Mouse (Mus musculus) heart, embryonic 11.5 days (tissue): ENCODE measurements around the gene Ndufs3. TPM values are rescaled to one million over a fixed set of nuclear protein-coding genes. Genes with fewer than 3 reads are reported as not detected.
"Not testable (repeated sequence)": the region's sequence is repeated elsewhere in the genome, so short reads cannot be mapped to it uniquely, and the experiment has no call there.

Experiments used
- ATAC-seq: fragments of 200-750 bp; cut with Nextera tagmentation; replicated peaks from 2 replicates; pipeline ENCODE4 v1.8.0; 2017; ENCODE audit warnings: moderate library complexity; ENCODE audit not compliant: insufficient number of reproducible peaks, low FRiP score, low TSS enrichment
- H3K27ac ChIP-seq: fragments of 300-500 bp; sonication (generic); 2 replicates; pipeline ENCODE4 v1.5.1; 2014; ENCODE audit warnings: mild to moderate bottlenecking, low read depth, low read length
- H3K27me3 ChIP-seq: fragments of 300-500 bp; sonication (generic); 2 replicates; pipeline ENCODE4 v1.6.1; 2014; ENCODE audit warnings: mild to moderate bottlenecking, low read length, mixed read lengths; ENCODE audit not compliant: control insufficient read depth, insufficient read depth
- H3K36me3 ChIP-seq: fragments of 300-500 bp; sonication (generic); 2 replicates; pipeline ENCODE4 v1.6.1; 2014; ENCODE audit warnings: mild to moderate bottlenecking, low read length, moderate library complexity, mixed read lengths; ENCODE audit not compliant: control insufficient read depth, insufficient read depth
- H3K4me1 ChIP-seq: fragments of 300-500 bp; sonication (generic); 2 replicates; pipeline ENCODE4 v1.6.1; 2014; ENCODE audit warnings: low read length; ENCODE audit not compliant: control insufficient read depth, insufficient read depth
- H3K4me2 ChIP-seq: fragments of 300-500 bp; sonication (generic); 2 replicates; pipeline ENCODE4 v1.6.1; 2014; ENCODE audit warnings: mild to moderate bottlenecking, moderate library complexity
- H3K4me3 ChIP-seq: fragments of 300-500 bp; sonication (generic); 2 replicates; pipeline ENCODE4 v1.5.1; 2014; ENCODE audit warnings: low read depth, low read length
- H3K9ac ChIP-seq: fragments of 300-500 bp; sonication (generic); 2 replicates; pipeline ENCODE4 v1.6.1; 2014; ENCODE audit warnings: mild to moderate bottlenecking, low read depth, low read length, moderate library complexity
- H3K9me3 ChIP-seq: fragments of 300-500 bp; sonication (generic); replicated peaks from 2 replicates; pipeline ENCODE4 v1.6.1; 2016; ENCODE audit warnings: low read length; ENCODE audit not compliant: control insufficient read depth
- WGBS: fragments of 180-500 bp; shearing (Covaris S2); extraction: QIAGEN DNeasy Blood & Tissue Kit; methylation state at CpG from one replicate; pipeline ENCODE4 v1.1.7; 2014; ENCODE audit not compliant: insufficient replicate concordance; 5-methylcytosine and 5-hydroxymethylcytosine counted together
- polyA plus RNA-seq: library from polyadenylated mRNA; unstranded; fragments of >200 nt; fragmentation: Nextera tagmentation; extraction: Ambion mirVana; gene quantifications from 2 replicates; pipeline ENCODE4 v1.2.1, GENCODE M21; 2014

Ndufs3 gene
- polyA plus RNA-seq, 1 experiment from 2014 or later, result 358 TPM

- 81% methylated on average over 1 of the region's 1 CpGs for WGBS
- no peak overlapping the region for H3K27ac ChIP-seq
- no peak overlapping the region for H3K4me3 ChIP-seq
- H3K9me3 ChIP-seq, result no peaks in the 10 kb centered on the region
- no peak overlapping the region; the same call in 1 of the 2 replicates for H3K4me2 ChIP-seq
- H3K9ac ChIP-seq, result no peak overlapping the region
- peaks cover 6% of the 10 kb centered on the region; the same call in 1 of the 2 replicates for H3K36me3 ChIP-seq
- no peaks in the 10 kb centered on the region for H3K27me3 ChIP-seq
- peaks cover 6% of the 10 kb centered on the region; the same call in 1 of the 2 replicates for H3K4me1 ChIP-seq
- no peak for ATAC-seq
Observed at GRCm38 (mm10) chr2:90915516-90915915, 10.9 kb upstream of the Ndufs3 start.

- Histone ChIP-seq H3K27ac (no peak overlapping the region), H3K27me3 (no peaks in the 10 kb centered on the region), H3K9ac (no peak overlapping the region), H3K9me3 (no peaks in the 10 kb centered on the region), H3K36me3 (peaks cover 6% of the 10 kb centered on the region; the same call in 1 of the 2 replicates), H3K4me1 (peaks cover 6% of the 10 kb centered on the region; the same call in 1 of the 2 replicates), H3K4me3 (no peak overlapping the region), H3K4me2 (no peak overlapping the region)
- ATAC-seq, result no peak
- WGBS, result 82% methylated on average over 2 of the region's 2 CpGs
Observed at GRCm38 (mm10) chr2:90913671-90914070, 9.0 kb upstream of the Ndufs3 start.

- H3K4me1 ChIP-seq, result peaks cover 6% of the 10 kb centered on the region; the same call in 1 of the 2 replicates
- no peak overlapping the region for H3K4me3 ChIP-seq
- no peaks in the 10 kb centered on the region for H3K9me3 ChIP-seq
- H3K4me2 ChIP-seq, result no peak overlapping the region
- H3K9ac ChIP-seq, result no peak overlapping the region
- peaks cover 12% of the 10 kb centered on the region; the same call in 1 of the 2 replicates for H3K36me3 ChIP-seq
- no peak overlapping the region for H3K27ac ChIP-seq
- no peak for ATAC-seq
- WGBS, result 82% methylated on average over 1 of the region's 1 CpGs
- no peaks in the 10 kb centered on the region for H3K27me3 ChIP-seq
Observed at GRCm38 (mm10) chr2:90911668-90912067, 7.0 kb upstream of the Ndufs3 start.

GRCm38 (mm10) chr2:90910861-90911260 is 6.2 kb upstream of the Ndufs3 start:
- Histone ChIP-seq H3K4me2 (no peak overlapping the region), H3K4me3 (no peak overlapping the region), H3K27me3 (no peaks in the 10 kb centered on the region), H3K9ac (no peak overlapping the region), H3K4me1 (peaks cover 1% of the 10 kb centered on the region), H3K9me3 (no peaks in the 10 kb centered on the region), H3K27ac (no peak overlapping the region), H3K36me3 (peaks cover 12% of the 10 kb centered on the region; the same call in 1 of the 2 replicates)
- ATAC-seq, result no peak
- 64% methylated on average over 1 of the region's 1 CpGs for WGBS

- Histone ChIP-seq H3K4me2 (no peak overlapping the region), H3K4me3 (no peak overlapping the region), H3K9ac (no peak overlapping the region), H3K27me3 (no peaks in the 10 kb centered on the region), H3K4me1 (peaks cover 15% of the 10 kb centered on the region), H3K9me3 (no peaks in the 10 kb centered on the region), H3K27ac (no peak overlapping the region), H3K36me3 (peaks cover 12% of the 10 kb centered on the region; the same call in 1 of the 2 replicates)
- ATAC-seq, result no peak
- WGBS, result 87% methylated on average over 2 of the region's 2 CpGs
Observed at GRCm38 (mm10) chr2:90906721-90907120, 2.1 kb upstream of the Ndufs3 start.

- Histone ChIP-seq H3K27ac (peak overlapping the region; percentile 95; the same call in 1 of the 2 replicates), H3K9me3 (no peaks in the 10 kb centered on the region), H3K4me3 (peak overlapping the region; percentile 97), H3K9ac (peak overlapping the region; percentile 99), H3K27me3 (no peaks in the 10 kb centered on the region), H3K36me3 (peaks cover 9% of the 10 kb centered on the region; the same call in 1 of the 2 replicates), H3K4me1 (peaks cover 15% of the 10 kb centered on the region), H3K4me2 (peak overlapping the region; percentile 80)
- ATAC-seq, result peak; percentile 44; the same call in 1 of the 2 replicates
- 2% methylated on average over 21 of the region's 21 CpGs for WGBS
Observed at GRCm38 (mm10) chr2:90904856-90905224, 213 bp upstream of the Ndufs3 start.

GRCm38 (mm10) chr2:90903398-90903797 is 1.2 kb downstream of the Ndufs3 start:
- Histone ChIP-seq H3K9me3 (no peaks in the 10 kb centered on the region), H3K4me1 (peaks cover 15% of the 10 kb centered on the region), H3K36me3 (peaks cover 15% of the 10 kb centered on the region; the same call in 1 of the 2 replicates), H3K9ac (peak overlapping the region; percentile 99; the same call in 1 of the 2 replicates), H3K4me2 (peak overlapping the region; percentile 80), H3K27ac (no peak overlapping the region; the same call in 1 of the 2 replicates), H3K27me3 (no peaks in the 10 kb centered on the region), H3K4me3 (peak overlapping the region; percentile 97)
- no peak for ATAC-seq
- WGBS, result 74% methylated on average over 2 of the region's 2 CpGs

GRCm38 (mm10) chr2:90894299-90894677 is 10.3 kb downstream of the Ndufs3 start:
- ATAC-seq, H3K4me2 ChIP-seq, H3K9me3 ChIP-seq, H3K4me3 ChIP-seq, H3K27me3 ChIP-seq, H3K4me1 ChIP-seq, H3K9ac ChIP-seq: not testable (repeated sequence)
- H3K27ac ChIP-seq, result peak overlapping the region; percentile 57; the same call in 1 of the 2 replicates
- WGBS, result 73% methylated on average over 3 of the region's 3 CpGs
- H3K36me3 ChIP-seq, result peaks cover 30% of the 10 kb centered on the region
